Mouse (Mus musculus): ENCODE results near the gene Gpd2.

Gene Gpd2

DNA sequence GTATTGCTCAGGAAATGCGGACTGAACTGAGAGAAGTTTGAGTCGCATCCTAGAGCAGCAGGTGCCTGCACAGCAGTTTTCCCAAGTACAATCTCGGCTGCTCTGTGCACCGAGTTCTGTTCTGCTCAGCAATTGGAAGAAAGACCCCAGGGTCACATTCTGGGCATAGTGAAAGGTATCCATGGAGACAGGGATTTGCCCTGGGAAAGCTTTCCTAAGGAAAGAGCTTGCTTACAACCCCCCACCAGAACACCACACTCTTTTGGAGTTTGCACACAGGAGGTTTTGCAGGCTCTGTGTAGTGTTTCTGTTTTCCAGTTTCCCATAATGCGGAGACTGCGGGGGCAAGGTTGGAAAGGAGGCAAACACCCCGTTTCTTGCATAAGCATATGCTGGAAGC is 150.4 kb downstream of the Gpd2 start:
- peak; percentile 54 for DNase-seq (ENCODE audit: low read depth, low spot score)

DNA sequence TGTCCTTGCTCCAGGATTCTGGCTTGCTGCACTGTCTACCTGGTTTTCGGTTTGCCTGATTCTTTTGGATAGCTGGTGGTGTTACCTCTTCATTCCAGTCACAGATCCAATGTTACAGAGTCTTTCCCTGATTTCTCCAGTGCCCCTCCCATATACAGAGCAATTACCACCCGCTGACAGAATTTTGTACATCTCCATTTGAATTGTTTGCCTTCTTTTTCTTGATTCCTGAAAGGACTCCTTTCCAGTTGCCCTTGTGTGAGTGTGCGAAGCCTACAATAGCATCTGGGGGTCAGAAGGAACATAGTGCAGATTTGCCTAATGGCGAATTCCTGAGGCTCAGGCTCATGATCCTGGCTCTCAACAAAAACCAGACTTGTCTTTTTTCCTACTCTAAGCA is 157.6 kb downstream of the Gpd2 start:
- DNase-seq (ENCODE audit: low read depth, low spot score) = peak; percentile 82

DNA sequence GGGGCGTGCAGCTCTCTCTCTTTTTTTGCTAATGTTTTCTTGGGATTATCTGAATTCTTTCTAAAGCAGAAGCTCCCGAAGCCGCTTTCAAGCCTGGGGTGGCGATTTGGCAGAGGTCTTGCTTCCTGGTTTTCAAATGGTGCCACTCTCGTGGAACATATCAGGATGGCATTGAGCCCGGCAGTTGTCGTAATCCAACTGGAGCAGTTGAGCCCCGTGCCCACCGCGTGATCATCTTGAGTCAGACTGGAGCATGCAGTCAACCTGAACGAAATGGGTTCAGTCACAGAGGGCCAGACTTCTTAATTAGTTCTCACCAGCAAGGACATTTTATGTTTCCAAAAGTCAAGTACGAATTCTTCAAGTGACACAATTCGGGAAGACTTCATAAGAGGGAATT is 158.6 kb downstream of the Gpd2 start:
- no peak for DNase-seq (ENCODE audit: low read depth, low spot score)

GRCm38 (mm10) chr2:57397727-57398126 is 160.3 kb downstream of the Gpd2 start:
- DNase-seq (ENCODE audit: low read depth, low spot score) = no peak

DNA sequence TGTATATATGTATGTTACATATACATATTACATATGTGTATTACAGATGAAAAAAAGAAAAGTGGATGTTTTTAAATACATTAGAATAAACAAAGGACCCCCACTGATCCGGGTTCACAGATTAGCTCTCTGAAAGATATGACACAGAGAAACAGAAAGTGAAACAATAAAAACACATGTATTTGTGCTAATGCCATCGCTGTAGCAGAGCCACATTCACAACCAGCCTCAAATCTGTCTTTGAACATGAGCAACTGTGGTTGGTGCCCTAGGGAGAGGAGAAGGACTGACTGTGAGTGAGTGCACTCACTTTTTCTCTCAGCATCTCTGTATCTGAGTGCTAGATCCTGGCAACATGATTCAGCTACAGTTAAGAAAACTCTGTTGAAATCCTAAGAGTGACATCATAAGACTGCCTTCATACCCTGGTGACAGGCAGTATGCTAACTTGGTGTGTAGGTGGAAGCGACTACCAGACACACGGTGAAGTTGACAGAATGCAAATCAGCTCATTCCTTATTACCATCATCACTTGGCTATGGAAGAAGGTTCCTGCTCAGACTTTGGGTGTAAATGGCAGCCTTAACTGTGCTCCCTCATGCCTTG is 170.1 kb downstream of the Gpd2 start:
- DNase-seq (ENCODE audit: low read depth, low spot score) = no peak

DNA sequence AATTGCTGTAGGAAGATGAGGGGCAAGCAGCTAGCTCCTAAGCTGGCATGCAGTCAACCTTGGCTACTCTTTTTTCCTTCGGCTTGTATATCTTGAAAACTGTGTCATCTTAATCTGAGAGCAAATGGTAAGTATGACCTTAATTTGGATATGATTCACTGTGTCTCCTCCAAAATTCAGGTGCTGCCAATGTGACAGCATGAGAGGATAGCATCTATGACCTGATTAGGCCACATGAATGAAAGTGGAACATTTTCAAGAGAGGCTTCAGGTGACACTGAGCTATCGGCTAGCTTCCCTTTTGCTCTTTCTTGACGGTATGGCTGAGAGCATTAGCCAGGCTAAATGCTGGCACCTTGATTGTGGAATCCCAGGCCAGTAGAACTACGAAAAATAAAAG is 171.0 kb downstream of the Gpd2 start:
- no peak for DNase-seq (ENCODE audit: low read depth, low spot score)

DNA sequence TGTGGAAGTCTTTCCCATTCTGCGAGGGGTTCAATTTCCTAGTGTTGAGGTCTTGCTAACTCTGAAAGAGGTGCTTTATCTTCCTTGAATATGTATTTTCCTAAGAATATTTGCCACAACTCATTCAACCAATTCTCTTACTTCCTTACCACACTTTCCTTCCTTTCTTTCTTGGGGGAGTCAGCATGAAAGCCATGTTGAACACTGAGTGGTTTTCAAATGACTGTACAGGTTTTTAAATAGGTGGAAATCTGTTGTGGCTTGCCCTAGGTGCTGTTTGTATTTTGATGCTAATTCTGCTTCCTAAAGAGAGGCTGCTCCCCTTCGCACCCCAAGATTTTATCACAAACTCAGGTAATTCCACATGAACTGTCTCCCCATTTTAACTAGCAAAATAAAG is 174.1 kb downstream of the Gpd2 start:
- no peak for DNase-seq (ENCODE audit: low read depth, low spot score)

GRCm38 (mm10) chr2:57414550-57415160 is 177.2 kb downstream of the Gpd2 start:
- DNase-seq (ENCODE audit: low read depth, low spot score) = no peak

GRCm38 (mm10) chr2:57416711-57417110 is 179.3 kb downstream of the Gpd2 start:
- DNase-seq (ENCODE audit: low read depth, low spot score) = no peak

All from R1 (cell line).